ENCODE assay signal across 24 mouse cellular contexts in the genomic region with DNA sequence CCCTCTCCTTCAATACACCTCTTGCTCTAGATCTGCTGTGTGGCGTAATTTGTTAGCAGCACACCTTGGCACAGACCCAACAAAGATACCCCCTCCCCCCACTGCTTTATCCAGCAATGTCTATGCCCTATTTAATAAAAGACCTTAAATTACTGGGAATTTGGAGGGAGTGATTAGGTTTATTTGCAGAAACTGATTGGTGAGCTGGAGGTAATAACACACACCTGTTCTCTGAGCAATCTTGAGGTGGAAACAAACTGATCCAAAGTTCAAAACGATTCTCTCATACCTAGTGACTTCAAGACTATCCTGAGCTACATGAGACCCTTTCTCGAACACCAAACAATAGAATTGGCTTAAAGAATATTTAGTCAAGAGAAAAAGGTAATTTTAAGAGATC.
"Had no signal": no experiment of that assay in that cellular context is flagged by ENCODE, and none has a peak within 500 bp of the region (broad histone marks: within the 10 kb centered on the region; RNA-seq: fewer than 3 reads in every experiment).

No protein-coding gene starts in this region.

- H3K9me3 ChIP-seq: heart, embryonic 10.5 days; heart, embryonic 12.5 days; hindbrain, embryonic 10.5 days; hindbrain, embryonic 12.5 days; limb, embryonic 13.5 days; limb, embryonic 15.5 days; liver, embryonic 12.5 days had no signal

- DNase-seq: gastrocnemius, adult 2 months; gastrocnemius, postnatal 10 days; gastrocnemius, postnatal 25 days; heart, adult 2 months; heart, postnatal 10 days; heart, postnatal 4 days; kidney, adult 18-20 months; kidney, adult 8-10 months; kidney, postnatal 10 days; kidney, postnatal 25 days; kidney, postnatal 4 days had no signal

- H3K27me3 ChIP-seq: heart, embryonic 12.5 days; hindbrain, embryonic 12.5 days; limb, embryonic 13.5 days; limb, embryonic 15.5 days; liver, embryonic 12.5 days had no signal

- H3K36me3 ChIP-seq: heart, embryonic 10.5 days; heart, embryonic 12.5 days; hindbrain, embryonic 10.5 days; hindbrain, embryonic 12.5 days; limb, embryonic 13.5 days; limb, embryonic 15.5 days; liver, embryonic 12.5 days had no signal

- H3K4me2 ChIP-seq: heart, embryonic 12.5 days; hindbrain, embryonic 12.5 days; hindbrain, embryonic 14.5 days; limb, embryonic 13.5 days; limb, embryonic 15.5 days; liver, embryonic 12.5 days had no signal

- H3K9ac ChIP-seq: heart, embryonic 12.5 days; hindbrain, embryonic 12.5 days; hindbrain, embryonic 14.5 days; limb, embryonic 13.5 days; limb, embryonic 15.5 days; liver, embryonic 12.5 days; liver, embryonic 14.5 days had no signal

- H3K4me3 ChIP-seq: gastrocnemius, adult 2 months; heart, adult 2 months; heart, embryonic 10.5 days; heart, embryonic 12.5 days; hindbrain, embryonic 10.5 days; hindbrain, embryonic 12.5 days; layer of hippocampus, adult 2 months; left cerebral cortex, adult 2 months; limb, embryonic 13.5 days; limb, embryonic 15.5 days; liver, embryonic 12.5 days had no signal

- ATAC-seq: hindbrain, embryonic 16.5 days; inflammation-experienced regulatory T-cells, adult 6 months; liver, embryonic 12.5 days had no signal

- H3K4me1 ChIP-seq: heart, embryonic 10.5 days; heart, embryonic 12.5 days; hindbrain, embryonic 12.5 days; limb, embryonic 15.5 days; liver, embryonic 12.5 days had no signal

- H3K27ac ChIP-seq: gastrocnemius, adult 2 months; heart, adult 2 months; heart, embryonic 10.5 days; hindbrain, embryonic 10.5 days; hindbrain, embryonic 12.5 days; hindbrain, embryonic 14.5 days; layer of hippocampus, adult 2 months; left cerebral cortex, adult 2 months; limb, embryonic 13.5 days; limb, embryonic 15.5 days; liver, embryonic 12.5 days; liver, embryonic 14.5 days had no signal
